Mouse (Mus musculus) brain, adult 2 months (tissue): ENCODE measurements around the gene Samd4.

ENCODE experiments used
- DNase-seq: peaks from one replicate; pipeline ENCODE4 v3.0.0; 2011; ENCODE audit warnings: low read depth, low spot score

The Samd4 gene

DNA sequence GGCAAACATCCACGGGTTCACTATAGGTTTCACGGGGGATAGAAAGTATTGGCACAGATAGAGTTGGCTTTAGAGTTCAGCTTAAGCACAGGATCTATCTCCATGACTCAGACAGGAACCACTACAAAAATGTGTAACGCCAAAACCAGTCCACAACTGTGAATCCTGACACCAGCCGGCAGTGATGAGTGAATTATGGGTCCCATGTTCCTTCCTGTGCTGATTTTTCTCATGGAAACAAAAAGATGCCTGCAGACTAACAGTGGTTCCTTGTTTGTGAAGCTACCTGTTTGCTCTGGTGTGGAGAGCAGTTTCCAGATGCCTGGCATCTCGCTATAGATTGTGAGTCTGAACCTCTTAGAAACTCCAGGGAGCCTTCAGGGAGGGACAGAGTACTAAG, 184.2 kb downstream of the Samd4 start:
- no peak for DNase-seq

- DNase-seq = peak; percentile 23
These were observed 191.5 kb downstream of the Samd4 start for GRCm38 (mm10) chr14:47074045-47074666.

- DNase-seq = no peak
These were observed 192.5 kb downstream of the Samd4 start for GRCm38 (mm10) chr14:47075010-47075677.

DNA sequence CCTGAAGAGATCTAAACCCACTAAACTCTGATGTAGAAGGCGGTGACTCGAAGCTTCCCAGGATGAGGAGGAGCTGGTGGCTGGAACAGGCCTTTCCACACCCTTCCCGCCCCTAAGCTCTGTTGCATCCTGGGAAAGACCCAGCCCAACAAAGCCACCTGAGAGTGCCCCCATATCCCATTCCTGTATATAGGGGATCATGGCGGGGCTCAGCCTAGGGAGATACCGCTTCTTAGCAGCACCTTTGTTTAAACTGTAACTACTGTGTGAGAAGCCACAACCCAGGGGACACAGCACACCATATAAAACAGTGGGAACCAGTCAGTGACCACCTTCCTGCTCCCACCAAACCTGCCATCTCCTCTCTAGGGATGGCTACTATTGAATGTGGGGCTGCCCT, 193.2 kb downstream of the Samd4 start:
- DNase-seq = no peak

GRCm38 (mm10) chr14:47076956-47077575, 194.4 kb downstream of the Samd4 start:
- DNase-seq = peak; percentile 39

DNA sequence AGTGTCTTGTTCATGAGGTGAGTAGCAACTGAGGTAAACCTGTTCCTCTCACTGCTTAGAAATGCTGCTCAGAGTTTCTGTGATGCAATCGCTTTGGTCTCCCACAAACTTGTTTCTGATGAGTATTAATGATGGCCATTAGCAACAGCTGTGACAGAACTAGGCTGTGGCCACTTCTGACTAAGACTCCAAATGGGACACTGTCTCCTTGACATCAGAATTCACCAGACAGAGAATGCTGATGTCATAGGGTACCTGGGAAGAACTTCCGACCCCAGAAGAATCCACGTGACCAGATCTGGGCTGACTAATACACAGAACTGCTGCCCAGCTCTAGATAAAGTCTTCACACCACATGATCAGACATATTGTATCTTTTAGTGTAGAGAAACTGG, 194.9 kb downstream of the Samd4 start:
- no peak for DNase-seq

DNA sequence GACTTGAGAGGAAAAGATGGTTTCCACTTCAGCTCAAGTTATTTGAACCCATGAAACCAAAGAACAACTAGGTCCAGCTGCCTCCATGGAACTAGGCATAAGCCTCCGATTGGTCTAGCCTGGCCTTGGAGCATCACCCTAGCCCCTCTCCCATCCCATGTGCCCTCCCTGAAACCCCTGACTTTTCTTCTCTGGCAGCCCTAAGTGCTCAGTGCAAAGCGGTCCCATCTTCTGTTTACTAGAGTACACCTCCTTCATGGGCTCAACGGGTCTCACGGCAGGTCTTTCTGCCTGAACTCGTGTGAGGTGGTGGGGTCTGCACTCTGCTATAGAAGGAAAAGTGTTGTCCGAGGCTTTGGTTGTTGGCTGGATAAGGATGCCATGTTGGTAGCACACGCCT, 197.3 kb downstream of the Samd4 start:
- no peak for DNase-seq

DNA sequence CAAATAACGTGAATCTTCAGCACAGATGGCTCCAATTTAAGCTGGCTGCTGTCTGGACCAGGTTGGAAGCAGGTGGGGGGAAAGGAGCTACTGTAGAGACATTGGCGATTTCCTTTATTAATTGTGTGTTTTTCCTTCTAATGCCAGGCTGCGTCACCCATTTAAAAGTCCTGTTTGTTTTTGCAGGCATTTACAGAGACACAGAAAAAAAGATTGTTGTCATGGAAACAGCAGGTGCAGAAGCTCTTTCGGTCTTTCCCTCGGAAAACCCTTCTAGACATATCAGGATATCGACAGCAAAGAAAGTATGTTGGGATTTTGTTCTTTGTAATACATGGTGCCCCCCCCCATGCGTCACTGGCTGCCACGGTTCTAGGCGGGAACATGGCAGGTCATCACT, 200.7 kb downstream of the Samd4 start:
- DNase-seq = peak; percentile 26

GRCm38 (mm10) chr14:47083838-47084237, 201.2 kb downstream of the Samd4 start:
- DNase-seq = peak; percentile 12

- DNase-seq = no peak
These were observed 202.0 kb downstream of the Samd4 start for GRCm38 (mm10) chr14:47084686-47085085.

DNA sequence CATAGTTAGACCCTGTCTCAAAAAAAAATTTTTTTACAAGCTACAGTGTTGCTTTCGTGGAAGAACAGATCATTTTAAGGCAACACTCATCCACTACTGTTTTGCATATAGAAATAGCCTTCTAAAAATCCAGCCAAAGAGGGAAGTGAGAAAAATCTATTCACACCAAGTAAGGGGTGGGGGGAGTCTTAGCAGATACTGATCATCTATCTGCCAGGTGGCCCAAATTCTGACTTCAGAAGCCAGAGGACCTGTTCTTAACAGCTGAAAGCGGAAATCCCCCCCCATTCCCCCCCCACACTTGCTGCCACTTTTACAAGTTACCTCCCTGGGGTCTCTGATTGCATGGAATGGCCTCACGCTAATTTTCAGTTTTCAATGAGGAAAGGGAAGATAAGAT, 203.5 kb downstream of the Samd4 start:
- DNase-seq = no peak

DNA sequence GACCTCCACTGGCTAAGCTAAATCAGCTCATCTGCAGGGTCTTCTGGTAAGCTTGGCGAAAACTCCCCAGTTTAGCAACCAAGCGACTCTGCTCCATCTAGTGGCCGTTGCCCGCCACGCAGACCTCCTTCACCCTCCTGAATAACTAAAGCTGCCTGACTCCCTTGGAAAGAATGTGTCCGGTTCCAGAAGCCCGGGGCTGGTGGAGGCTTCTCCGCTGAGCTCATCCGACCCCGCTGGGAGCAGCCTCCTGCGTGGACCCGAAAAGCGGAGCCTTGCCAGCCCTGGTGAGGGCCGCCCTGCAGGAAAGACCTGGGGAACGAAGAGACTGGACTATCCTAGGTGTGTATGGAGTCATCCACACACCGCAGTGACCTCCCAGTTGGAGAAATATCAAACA, 204.1 kb downstream of the Samd4 start:
- DNase-seq = peak; percentile 89

DNA sequence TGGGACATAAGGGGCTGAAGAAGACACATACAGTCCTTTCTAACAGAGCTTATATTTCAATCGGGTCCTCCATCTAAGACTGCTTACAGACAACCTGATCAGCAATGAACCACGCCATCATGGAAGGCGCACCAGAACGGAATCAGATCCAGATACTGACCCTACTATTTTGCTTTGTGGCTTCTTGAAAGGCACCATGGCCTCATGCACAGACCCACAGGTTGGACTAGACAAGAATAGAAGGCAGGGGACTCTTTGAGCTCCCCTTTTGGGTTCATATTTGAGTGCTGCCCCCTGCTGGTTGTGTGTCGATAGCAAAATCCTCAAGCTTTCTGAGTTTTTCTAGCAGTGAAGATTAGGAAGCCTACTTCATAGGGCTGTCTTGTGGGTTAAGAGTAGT, 204.5 kb downstream of the Samd4 start:
- DNase-seq = peak; percentile 79

- no peak for DNase-seq
These were observed 205.1 kb downstream of the Samd4 start for GRCm38 (mm10) chr14:47087669-47088250.

DNA sequence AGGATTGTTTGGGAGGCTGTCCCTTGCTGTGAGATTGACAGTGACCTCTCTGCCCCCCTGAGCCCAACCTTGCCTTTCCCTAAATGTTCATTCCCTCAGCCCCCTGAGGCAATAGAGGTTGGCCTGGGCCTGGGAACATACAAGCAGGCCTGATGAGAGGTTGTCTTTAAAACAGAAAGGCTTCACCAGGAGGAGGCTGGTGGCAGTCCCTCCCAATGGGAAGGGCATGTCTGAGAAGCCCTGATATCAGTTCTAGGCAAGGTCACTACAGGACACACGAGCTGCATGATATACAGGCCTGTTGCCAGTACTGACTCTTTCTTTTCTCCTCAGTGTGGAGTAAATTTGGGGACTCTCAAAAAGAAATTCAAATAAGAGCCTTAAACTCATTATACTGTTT, 205.7 kb downstream of the Samd4 start:
- no peak for DNase-seq

GRCm38 (mm10) chr14:47089153-47089552, 206.5 kb downstream of the Samd4 start:
- DNase-seq = no peak

DNA sequence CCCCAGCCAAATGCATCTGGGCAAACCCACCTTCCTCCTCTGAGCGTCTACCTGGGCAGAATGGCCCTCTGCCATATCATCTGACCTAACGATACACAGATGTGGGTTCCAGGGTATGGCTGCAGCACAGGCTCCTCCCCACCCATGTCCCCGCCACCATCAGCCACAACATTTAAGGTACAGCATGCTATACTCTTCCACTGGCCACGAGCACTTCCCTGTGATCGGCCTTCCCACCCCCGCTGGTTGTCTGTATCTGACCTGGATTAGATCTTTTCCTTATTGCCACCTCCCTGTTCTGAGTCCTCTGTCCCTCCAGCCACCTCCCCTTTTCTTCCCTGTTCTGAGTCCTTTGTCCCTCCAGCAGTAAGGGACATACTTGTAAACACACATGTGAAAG, 209.3 kb downstream of the Samd4 start:
- DNase-seq = no peak

DNA sequence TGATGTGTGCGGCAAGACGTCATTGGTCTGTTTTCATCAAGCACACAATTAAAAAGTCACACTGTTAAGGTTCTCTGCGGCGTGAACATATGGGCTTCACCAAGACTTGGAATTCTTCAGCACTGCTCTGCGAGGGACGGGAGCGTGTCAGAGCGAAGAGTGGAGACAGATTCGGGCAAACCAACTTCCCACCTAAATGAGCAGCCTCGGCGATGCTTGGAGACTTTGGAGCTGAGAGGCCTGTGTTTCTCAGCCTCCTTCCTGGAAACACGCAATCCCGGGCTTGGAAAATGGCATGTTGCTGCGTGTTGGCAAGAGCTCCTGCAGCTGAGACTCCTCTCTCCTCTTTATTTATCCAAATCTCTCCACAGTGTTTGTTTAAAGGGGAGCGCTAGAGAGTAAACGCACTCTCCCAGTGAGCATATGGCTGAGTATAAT, 210.7 kb downstream of the Samd4 start:
- DNase-seq = peak; percentile 85

DNA sequence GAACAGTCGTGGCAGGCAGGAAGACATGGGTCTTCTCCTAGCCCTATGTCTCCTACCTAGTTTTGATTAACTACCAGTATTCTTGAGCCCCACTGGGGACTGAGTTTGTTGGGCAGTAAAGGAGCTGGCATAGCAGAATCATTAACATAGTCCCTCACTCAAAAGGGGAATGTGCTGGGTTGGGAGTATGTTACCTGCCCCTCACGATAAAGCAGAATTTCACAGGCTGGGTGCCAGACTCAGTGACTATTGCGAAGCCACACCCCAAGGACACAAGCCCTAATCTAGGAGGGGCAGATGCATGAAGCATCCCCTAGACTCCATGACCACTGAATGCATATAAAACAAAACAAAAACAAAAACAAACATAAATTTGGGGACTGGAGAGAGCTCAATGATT, 212.4 kb downstream of the Samd4 start:
- no peak for DNase-seq

DNA sequence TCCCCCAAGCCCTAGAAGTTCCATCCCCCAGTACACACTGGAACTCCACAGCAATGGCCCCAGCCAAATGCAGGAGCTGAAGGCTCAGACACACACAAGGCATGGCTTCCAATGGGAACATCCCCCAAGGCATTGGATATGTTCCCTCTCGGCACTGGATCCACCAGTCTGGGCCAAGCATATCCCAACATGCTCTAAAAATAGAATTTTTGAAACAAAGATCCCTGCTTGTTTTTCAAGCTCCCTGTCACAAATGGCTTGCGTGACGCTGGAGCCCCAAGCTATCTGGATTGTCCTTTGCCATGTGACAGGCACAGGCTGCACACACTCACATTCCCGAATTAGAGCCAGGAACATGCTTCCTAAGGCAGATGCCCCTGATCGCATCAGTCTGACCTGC, 213.7 kb downstream of the Samd4 start:
- DNase-seq = peak; percentile 21

DNA sequence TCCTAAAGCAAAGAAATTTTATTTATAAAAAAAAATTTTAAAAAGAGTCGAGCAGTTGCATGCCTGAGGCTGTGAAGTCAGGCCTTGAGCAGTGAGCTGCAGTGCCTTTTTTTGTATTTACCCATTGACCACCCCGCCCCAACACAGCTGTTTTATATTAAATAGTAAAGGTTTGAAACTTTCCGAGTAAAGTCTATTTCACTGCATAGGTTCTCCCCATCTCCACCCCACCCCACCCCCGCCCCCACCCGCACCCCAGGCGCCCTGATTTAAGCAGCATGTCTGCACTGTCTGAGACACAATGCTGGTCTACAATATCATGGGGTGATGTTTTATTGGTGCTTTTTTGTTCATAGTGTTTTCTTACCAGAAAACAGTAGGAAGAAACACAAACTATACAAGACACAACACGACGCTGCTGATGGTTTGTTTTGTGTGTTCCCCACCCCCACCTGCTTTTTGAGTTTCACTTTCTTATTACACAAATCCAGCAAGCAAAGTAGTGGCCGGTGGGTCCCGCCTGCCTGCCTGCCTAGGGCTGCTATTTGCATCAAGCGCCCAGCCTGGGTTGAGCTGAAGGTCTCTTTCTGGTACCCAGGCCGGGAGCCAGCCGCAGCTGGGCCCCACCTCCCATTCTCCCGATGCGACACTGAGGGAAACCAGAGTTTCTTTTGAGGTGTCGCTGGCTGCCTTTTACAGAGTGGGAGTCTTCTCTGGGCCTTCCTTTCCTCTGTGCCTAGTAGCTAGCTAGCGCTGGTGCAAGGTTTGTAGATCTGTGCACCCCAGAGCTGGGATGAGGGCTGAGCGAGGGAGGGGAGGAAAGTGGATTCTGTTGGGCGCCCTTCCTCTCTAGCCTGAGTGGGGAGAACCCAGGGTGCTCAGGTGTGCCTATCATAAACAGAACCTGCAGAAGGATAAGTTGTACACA, 221.9 kb downstream of the Samd4 start:
- DNase-seq = no peak

DNA sequence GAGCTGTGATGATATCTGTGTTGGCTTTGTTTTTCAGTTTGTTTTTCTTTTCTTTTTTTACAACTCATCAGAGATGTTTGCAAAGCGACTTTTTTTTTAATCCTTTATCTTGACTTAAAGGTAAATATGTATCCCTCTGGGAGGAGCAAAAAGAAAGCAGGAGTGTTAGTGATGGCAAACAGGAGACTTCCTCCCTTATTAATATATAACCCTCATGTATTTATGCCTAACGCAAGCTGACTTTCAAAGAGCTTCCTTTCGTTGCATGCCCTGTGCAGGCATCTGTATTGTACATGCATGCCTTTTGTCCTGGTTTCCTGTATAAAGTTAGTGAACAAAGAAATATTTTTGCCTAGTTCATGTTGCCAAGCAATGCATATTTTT, 222.5 kb downstream of the Samd4 start:
- no peak for DNase-seq
